Mouse (Mus musculus) macrophage (primary cell): ENCODE measurements around the gene Sgsm3. TPM values are rescaled to one million over a fixed set of nuclear protein-coding genes. Genes with fewer than 3 reads are reported as not detected.

ENCODE experiments used
- H3K27ac ChIP-seq: fragments of 350-480 bp; formaldehyde crosslinking; 2 replicates; pipeline ENCODE4 v1.9.0; 2021
- H3K36me3 ChIP-seq: fragments of 350-480 bp; formaldehyde crosslinking; 2 replicates; pipeline ENCODE4 v1.9.0; 2021; ENCODE audit errors: inconsistent target
- H3K4me3 ChIP-seq: fragments of 350-480 bp; formaldehyde crosslinking; 2 replicates; pipeline ENCODE4 v1.9.0; 2021; ENCODE audit errors: inconsistent target
- H3K79me2 ChIP-seq: fragments of 350-480 bp; formaldehyde crosslinking; 2 replicates; pipeline ENCODE4 v1.9.0; 2021; ENCODE audit errors: inconsistent target
- WGBS: methylation state at CpG from one replicate; pipeline ENCODE4 v1.1.7; 2026; ENCODE audit warnings: inconsistent platforms; ENCODE audit not compliant: missing documents; 5-methylcytosine and 5-hydroxymethylcytosine counted together
- polyA plus RNA-seq: library from polyadenylated mRNA; stranded (reverse); fragments of 250-400 nt; gene quantifications from 3 replicates; pipeline ENCODE4 v1.2.4, GENCODE M21; 2018; ENCODE audit warnings: inconsistent platforms

Gene Sgsm3
- polyA plus RNA-seq, 1 experiment from 2014 or later: 10.3 TPM

DNA sequence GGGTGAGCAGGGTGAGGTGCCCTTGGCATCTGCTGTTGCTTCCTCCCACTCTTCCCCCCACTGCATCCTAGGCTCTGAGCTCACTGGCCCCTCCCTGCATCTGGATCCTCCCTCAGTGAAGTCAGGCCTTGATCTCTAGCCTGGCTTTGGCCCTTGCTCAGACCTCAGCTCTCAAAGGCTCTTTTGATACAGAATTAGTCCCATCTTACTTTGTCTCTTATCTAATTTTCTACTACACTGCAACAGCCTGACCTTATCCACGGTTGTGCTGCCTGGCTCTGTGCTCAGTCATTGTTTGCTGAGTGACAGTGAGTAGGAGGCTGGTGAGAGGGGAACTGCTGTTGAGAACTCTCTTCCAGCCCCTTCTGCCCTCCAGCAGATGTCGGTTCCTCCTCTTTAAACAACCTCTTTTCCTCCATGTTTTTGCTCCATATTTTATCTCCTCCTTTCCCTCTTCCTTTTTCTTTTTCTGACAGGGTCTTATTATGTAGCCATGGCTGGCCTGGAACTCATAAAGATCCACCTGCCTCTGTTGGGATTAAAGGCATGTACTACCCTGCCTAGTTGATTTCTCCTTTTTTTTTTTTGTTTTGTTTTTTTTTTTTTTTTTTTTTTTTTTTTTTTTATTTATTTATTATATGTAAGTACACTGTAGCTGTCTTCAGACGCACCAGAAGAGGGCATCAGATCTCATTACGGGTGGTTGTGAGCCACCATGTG lies 23.0 kb downstream of the Sgsm3 start:
- Histone ChIP-seq H3K79me2 (no peaks in the 10 kb centered on the region), H3K27ac (no peak overlapping the region), H3K4me3 (no peak overlapping the region), H3K36me3 (no peaks in the 10 kb centered on the region)
- WGBS: 13% methylated on average over 2 of the region's 4 CpGs

DNA sequence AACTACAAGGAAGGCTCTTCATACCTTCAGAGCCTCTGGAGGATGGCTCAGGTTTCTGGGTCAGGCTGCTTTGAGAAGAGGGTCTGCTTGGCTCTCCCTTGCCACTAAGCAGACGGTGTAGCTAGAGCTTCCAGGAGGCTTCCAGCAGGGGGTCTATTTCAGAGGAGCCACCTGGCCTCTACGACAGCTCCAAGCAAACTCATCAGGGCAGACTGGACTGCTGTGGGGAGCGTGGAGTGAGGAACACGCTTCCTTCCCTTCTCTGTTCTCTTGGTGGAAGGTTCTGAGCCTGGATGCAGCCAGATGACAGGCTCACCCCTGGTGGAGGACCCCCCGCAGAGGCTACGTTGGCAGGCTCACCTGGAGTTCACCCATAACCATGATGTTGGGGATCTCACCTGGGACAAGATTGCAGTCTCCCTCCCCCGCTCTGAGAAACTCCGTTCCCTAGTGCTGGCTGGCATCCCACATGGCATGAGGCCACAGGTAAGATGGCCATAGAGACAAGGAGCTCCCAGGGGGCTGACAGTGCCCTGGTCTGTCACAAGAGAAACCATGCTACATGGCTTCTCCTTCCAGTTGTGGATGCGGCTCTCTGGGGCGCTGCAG lies 28.7 kb downstream of the Sgsm3 start:
- H3K36me3 ChIP-seq: no peaks in the 10 kb centered on the region; the same call in 1 of the 2 replicates

DNA sequence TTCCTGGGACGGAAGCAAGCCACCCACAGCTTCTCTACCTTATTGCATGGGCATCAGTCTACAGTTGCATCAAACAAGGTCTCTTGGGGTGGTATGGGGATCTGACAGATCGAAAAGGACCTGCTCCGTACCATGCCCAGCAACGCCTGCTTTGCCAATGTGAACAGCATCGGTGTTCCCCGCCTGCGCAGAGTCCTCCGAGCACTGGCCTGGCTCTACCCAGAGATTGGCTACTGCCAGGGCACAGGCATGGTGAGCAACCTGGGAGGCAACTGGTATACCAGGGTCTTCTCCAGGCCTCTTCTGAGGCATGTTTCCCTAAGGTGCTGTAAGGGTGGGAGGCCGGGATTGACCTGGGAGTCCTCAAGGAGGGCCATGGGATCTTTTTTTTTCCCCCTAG lies 29.8 kb downstream of the Sgsm3 start:
- 94% methylated on average over 2 of the region's 9 CpGs for WGBS
- Histone ChIP-seq H3K36me3 (peaks cover 6% of the 10 kb centered on the region; the same call in 1 of the 2 replicates), H3K4me3 (no peak overlapping the region), H3K27ac (no peak overlapping the region), H3K79me2 (no peaks in the 10 kb centered on the region)

More for the DNA sequence above, 28.7 kb downstream of the Sgsm3 start:
- no peak overlapping the region for H3K27ac ChIP-seq
- H3K4me3 ChIP-seq: no peak overlapping the region
- no peaks in the 10 kb centered on the region for H3K79me2 ChIP-seq
- WGBS: 95% methylated on average over 9 of the region's 10 CpGs

DNA sequence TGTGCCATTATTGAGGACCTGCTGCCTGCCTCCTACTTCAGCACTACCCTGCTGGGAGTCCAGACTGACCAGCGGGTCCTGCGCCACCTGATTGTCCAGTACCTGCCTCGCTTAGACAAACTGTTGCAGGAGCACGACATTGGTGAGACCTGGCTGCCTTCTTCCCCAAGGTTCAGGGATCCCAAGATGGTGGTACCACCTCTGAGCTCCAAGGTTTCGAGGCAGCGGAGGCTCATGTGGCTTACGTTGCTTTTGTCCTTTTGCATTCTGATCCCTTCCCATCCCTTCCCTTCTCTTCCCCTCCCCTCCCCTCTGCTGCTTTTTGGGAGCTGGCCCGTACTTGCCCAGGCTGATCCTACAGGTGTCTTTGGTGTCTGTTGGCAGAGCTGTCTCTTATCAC lies 30.3 kb downstream of the Sgsm3 start:
- Histone ChIP-seq H3K4me3 (no peak overlapping the region), H3K36me3 (peaks cover 10% of the 10 kb centered on the region), H3K79me2 (no peaks in the 10 kb centered on the region), H3K27ac (no peak overlapping the region)
- WGBS: 93% methylated on average over 6 of the region's 8 CpGs

DNA sequence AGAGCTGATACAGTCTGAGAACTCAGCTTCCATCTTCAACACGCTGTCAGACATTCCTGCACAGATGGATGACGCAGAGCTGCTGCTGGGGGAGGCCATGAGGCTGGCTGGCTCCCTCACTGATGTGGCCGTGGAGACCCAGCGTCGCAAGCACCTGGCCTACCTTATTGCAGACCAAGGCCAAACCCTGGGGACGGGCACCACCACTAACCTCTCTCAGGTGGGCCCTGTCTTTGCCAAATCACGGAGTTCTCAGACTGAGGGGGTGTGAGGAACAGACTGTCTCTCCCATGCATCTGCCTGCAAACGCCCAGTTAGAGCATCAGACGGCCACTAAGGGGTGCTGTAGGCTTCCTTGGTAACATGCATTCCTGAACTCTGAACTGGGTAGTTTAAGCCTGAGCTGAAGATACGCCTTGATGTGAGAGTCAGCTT lies 31.1 kb downstream of the Sgsm3 start:
- no peaks in the 10 kb centered on the region for H3K79me2 ChIP-seq
- WGBS: 86% methylated on average over 10 of the region's 10 CpGs
- H3K36me3 ChIP-seq: peaks cover 18% of the 10 kb centered on the region
- no peak overlapping the region for H3K4me3 ChIP-seq
- H3K27ac ChIP-seq: no peak overlapping the region

DNA sequence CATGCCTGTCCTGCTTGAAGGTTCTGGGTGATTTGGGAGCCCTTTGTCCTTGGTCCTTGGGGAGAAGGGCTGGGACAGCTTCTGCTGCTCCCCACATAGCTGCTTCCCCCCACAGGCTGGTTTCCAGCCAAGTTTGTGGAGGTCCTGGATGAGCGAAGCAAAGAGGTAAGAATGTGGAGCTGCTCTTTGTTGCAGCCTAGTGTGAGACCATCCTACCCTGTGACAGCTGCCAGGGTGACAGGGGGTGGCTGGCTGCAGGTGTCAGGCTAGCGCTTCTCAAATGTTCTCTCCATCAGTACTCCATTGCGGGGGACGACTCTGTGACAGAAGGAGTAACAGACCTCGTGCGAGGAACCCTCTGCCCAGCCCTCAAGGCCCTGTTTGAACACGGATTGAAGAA lies 32.5 kb downstream of the Sgsm3 start:
- no peaks in the 10 kb centered on the region for H3K79me2 ChIP-seq
- H3K27ac ChIP-seq: no peak overlapping the region
- WGBS: 90% methylated on average over 7 of the region's 7 CpGs
- peaks cover 32% of the 10 kb centered on the region for H3K36me3 ChIP-seq
- H3K4me3 ChIP-seq: no peak overlapping the region

DNA sequence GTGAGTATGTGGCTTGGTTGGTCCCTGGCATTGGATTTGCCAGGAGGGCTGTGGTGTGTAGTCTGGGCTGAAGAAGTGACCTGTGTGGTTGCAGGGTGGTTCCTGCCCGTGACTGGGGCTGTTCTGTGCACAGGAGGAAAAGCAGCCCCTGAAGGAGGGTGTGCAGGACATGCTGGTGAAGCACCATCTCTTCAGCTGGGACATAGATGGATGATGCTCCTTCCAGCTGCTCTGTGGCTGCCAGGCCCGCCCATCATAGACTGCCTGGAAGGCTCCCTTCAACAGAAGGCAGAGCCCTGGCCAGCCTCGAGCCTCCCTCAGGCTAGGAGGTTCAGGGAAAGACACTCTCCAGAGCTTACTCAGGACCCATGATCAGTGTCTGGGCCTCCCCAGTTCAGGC lies 34.0 kb downstream of the Sgsm3 start:
- H3K79me2 ChIP-seq: no peaks in the 10 kb centered on the region
- H3K36me3 ChIP-seq: peaks cover 46% of the 10 kb centered on the region
- 91% methylated on average over 3 of the region's 3 CpGs for WGBS
- H3K27ac ChIP-seq: no peak overlapping the region
- no peak overlapping the region for H3K4me3 ChIP-seq

DNA sequence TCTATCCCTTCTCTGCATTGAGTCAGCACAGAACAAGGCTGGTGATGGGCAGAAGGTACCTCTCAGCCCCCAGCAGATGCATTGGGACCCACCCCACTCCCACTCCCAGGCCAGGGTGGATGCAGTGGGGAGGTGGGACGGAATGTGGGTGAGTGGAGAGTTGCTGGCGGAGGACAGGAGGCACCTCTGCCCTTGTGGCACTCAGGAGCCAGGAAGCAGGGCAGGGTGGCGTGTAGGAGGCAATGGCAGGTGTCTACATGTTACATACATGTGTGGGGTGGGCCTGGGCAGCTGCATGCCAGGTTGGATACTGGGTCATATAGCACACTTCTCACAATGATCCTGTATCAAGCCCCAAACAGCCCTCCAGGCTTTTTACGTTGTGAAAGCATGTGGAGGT lies 34.8 kb downstream of the Sgsm3 start:
- Histone ChIP-seq H3K79me2 (no peaks in the 10 kb centered on the region), H3K27ac (no peak overlapping the region), H3K36me3 (peaks cover 54% of the 10 kb centered on the region), H3K4me3 (no peak overlapping the region)
- WGBS: 91% methylated on average over 2 of the region's 4 CpGs

DNA sequence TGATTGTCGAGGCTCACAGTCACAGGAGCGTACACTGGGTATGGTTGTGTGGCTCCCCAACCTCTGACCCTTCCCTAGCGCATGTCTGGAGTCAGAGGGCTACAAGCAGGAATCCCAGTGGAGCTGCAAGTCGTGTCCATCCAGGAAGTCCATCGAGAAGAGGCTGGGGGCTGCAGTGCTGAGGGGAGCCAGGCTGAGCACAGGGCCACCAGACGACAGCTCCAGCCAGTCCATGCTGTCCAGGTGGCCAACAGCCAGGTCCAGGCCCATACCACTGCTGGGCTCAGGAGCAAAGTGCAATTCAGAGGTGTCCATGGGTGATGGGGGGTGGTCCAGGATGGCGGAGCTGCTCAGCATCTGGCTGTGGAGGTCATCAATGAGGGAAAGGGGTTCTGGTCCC lies 35.6 kb downstream of the Sgsm3 start:
- 89% methylated on average over 7 of the region's 7 CpGs for WGBS
- Histone ChIP-seq H3K27ac (no peak overlapping the region), H3K79me2 (no peaks in the 10 kb centered on the region), H3K36me3 (peaks cover 63% of the 10 kb centered on the region), H3K4me3 (no peak overlapping the region)

DNA sequence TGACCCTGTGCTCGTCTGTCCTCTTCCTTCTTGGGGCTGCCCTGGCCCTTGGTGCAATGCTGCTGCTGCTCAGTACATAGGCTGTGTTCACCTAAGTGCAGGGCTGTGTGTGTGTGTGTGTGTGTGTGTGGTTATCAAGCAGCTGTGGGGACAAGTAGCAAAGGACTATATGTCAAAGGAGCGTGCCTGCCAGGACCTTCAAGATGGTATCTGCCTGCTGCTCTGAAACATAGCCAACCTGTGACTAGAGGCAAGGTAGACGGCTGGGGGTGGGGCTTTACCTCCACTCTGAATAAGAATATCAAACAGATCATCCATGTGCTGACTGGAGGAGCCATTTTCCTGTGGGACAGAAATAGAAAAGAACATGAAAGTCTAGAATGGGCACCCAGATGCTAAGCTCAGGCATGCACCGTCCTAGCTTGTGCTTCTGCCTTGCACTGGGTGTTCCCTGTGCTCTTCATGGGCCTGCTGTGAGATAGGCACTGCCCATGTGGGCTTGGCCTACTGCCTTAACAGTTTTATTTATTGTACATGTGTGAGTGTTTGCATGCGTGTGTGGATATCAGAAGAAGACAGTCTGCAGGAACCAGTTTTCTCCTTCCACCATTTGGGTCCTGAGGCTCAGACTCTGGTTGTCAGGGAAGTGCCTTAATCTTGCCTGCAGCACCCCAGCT lies 37.6 kb downstream of the Sgsm3 start:
- no peak overlapping the region for H3K4me3 ChIP-seq
- no peak overlapping the region for H3K27ac ChIP-seq
- no peaks in the 10 kb centered on the region for H3K79me2 ChIP-seq
- 94% methylated on average over 5 of the region's 5 CpGs for WGBS
- peaks cover 83% of the 10 kb centered on the region for H3K36me3 ChIP-seq

DNA sequence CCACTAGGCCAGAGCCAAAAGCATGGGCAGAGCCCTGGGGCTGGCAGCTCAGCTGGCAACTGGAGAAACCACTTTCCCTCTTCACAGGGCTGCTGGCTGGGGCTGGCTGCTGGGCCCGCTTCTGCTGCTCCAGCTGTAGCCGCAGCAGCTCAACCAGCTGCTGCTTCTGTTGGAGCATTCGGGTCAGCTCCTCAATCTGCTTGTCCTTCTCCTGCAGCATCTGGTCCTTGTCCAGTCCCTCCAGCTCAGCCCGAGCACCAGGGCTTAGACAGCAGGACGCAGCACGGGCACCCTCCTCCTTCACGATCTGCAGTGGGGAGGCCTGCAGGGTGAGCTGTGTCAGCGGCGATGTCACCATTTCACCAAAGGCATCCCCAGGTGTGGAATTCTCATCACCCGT lies 38.9 kb downstream of the Sgsm3 start:
- no peak overlapping the region for H3K4me3 ChIP-seq
- no peak overlapping the region for H3K27ac ChIP-seq
- H3K36me3 ChIP-seq: peaks cover 89% of the 10 kb centered on the region
- whole genome bisulfite sequencing: 92% methylated on average over 10 of the region's 10 CpGs
- no peaks in the 10 kb centered on the region for H3K79me2 ChIP-seq

DNA sequence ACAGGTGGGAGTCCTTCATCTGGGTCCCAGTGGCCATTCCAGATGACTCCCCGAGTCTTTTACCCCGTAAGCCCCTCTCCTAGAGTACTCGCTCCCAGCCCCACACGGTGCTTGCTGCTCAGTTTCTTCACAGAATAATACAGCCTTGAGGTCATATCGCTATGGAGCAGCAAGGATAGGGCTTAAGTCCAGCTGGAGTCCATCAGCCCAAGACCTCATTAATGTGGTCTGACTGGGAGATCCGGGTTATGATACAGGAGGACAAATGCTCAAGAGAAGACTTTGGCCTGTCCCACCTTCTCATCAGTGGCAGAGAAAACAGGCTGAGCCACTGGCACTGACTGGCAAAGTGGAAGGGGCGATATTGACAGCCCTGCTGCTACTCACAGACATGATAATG lies 39.7 kb downstream of the Sgsm3 start:
- Histone ChIP-seq H3K79me2 (no peaks in the 10 kb centered on the region), H3K36me3 (peaks cover 84% of the 10 kb centered on the region), H3K4me3 (no peak overlapping the region), H3K27ac (no peak overlapping the region)
- 98% methylated on average over 7 of the region's 7 CpGs for WGBS

DNA sequence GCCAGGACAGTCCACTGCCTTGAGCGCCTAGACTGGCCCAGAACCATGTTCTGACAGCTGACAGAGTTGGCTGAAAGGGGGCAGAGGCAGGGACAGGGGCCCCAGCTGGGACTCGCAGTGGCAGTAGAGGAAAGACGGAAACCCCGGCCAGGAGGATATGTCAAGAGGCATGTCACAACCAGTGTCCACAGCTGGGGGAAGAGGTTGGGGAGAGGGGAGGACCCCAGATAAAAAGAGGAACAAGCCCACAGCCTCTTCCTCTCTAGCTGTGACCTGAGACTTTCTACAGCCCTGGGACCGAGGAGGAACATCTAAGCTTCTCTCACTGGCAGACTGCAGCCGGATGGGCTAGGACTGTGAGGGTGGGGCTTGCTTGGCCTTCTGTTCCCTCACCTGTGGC lies 43.8 kb downstream of the Sgsm3 start:
- 1% methylated on average over 6 of the region's 6 CpGs for WGBS
- Histone ChIP-seq H3K79me2 (peaks cover 19% of the 10 kb centered on the region), H3K27ac (peak overlapping the region; percentile 65), H3K36me3 (peaks cover 53% of the 10 kb centered on the region), H3K4me3 (no peak overlapping the region)

DNA sequence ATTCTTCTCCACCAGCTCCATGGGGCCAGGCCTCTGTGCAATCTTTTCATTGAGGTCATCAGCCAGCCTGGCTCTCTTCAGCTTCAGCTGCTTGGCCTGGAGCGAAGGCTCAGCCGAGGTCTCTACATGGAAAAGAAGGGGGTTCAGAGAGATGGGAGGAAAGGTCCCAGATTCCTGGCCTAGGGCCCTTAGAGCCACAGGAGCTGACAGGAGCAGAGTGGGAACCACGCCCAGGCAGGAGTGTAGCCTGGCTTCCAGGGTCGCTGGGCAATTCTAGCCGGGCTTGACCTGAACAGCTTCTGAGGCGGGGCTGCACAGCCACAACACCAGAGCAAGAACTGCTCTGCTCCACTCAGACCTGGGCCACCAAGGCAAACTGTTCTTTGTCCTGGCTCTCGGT lies 44.9 kb downstream of the Sgsm3 start:
- Histone ChIP-seq H3K36me3 (peaks cover 49% of the 10 kb centered on the region), H3K79me2 (peaks cover 30% of the 10 kb centered on the region), H3K4me3 (no peak overlapping the region), H3K27ac (peak overlapping the region; percentile 65)
- 83% methylated on average over 6 of the region's 7 CpGs for WGBS

DNA sequence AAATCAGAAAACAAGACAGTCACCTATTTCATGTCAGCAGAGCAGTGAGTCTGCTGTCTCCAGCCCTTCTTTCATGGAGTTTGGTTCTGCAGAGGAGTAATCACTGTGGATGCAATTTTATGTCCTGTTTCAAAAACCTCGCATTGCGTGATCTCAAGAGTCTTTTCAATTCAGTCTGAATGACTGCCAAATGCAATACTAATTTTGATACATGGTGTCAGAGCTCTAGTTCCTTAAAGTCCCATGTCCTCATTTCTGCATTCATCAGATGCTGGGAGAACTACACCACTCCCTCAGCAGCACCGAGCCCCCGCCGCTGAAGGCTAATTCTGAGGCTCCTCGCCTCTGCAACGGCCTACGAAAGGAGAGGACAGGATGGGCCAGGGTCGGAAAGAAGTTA lies 46.3 kb downstream of the Sgsm3 start:
- Histone ChIP-seq H3K27ac (no peak overlapping the region), H3K79me2 (peaks cover 44% of the 10 kb centered on the region), H3K36me3 (peaks cover 35% of the 10 kb centered on the region), H3K4me3 (no peak overlapping the region)
- 85% methylated on average over 9 of the region's 9 CpGs for WGBS
